Mouse (Mus musculus): ENCODE data around the gene Syt9.

The Syt9 gene

DNA sequence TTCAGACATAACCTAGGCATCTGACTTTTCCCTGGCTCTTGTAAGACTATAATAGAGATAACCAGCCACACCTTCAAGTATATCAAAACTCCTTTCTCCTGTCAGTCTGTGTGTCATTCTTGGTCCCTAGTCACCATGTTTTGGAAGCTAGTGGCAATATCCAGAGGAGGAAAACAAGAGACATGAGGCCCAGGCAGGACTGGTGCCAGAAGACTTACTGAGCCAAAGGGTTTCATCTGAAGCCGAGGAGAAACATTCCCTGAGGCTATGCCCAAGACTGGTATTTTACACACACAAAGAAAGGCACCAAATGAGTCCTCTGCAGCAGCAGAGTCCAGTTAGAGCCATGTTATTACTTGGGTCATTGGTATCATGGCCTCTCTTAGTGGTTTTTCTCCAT lies 174.5 kb downstream of the Syt9 start:
- no peak for DNase-seq (ENCODE audit: low spot score in 2 of 2)

DNA sequence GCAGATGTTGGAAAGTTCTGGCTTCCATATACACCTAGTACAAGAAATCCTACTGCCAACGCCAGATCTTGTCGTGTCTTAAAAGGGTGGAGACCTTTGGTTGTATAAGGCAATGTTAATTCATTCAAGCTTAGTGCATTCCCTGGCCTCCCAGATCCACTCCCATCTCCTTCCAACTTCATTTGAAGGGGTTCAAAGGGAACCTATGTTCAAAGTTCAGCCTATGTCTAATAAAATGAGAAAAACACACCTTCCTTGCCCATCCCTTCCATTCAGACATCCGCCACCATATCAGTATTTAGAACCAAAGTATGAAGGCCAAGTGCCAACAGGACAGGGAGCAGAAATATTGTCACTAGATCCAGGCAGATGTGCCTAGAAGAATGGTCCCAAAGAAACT lies 177.3 kb downstream of the Syt9 start:
- no peak for DNase-seq (ENCODE audit: low spot score in 2 of 2)

DNA sequence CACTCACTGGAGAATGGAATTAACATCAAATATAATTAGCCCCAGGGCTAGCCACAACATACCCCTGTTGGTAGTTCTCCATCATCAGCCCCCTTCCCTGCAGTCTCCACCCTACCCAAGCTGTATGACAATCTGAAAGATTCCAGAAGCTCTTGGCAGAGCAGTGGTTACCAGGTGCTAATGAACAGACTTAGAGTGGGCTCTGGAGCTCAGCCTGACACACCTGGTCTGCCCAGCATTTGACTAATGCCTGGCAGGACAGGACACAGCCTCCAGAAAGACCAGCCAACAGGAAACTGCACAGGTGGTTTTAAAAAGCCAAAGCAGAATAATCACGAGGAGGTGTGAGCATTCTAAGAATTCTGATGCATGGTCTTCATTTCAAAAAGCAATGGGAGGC lies 182.9 kb downstream of the Syt9 start:
- DNase-seq (ENCODE audit: low spot score in 2 of 2) = no peak

DNA sequence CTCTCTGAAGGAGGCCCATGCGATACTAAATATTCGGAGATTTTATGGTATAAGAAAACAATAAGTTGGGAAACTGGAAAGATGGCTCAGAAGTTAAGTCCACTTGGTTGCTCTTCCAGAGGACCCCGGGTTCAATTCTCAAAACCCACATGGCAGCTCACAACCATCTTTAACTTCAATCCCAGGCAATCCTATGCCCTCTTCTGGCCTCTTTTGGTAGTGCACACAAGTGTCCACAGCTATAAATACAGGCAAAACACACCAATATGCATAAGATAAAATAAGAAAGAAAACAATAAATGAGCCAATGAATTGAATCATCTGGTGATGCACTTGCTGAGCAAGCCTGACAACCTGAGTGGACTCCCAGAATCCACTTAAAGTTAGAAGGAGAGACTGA lies 185.4 kb downstream of the Syt9 start:
- DNase-seq (ENCODE audit: low spot score in 2 of 2) = peak in 1 of 2 experiments; percentile 15

DNA sequence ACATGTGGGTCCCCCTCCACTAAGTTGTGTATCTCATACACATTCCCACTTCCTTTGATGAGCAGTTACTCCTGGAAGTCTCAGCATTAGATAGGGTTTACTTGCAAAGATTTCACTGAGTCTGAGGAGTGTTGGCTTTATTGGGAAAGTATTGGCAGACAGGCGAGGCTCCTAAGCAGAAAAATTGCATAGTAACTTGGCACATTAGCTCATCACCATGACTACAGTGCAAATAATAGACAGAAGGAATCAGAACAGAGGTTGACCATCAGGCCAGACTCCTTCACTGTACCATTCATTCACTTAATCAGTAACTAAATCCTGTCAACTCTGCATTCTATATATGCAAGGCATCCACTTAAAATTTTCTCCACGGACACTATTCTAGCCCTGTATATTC lies 190.1 kb downstream of the Syt9 start:
- no peak for DNase-seq (ENCODE audit: low spot score in 2 of 2)

DNA sequence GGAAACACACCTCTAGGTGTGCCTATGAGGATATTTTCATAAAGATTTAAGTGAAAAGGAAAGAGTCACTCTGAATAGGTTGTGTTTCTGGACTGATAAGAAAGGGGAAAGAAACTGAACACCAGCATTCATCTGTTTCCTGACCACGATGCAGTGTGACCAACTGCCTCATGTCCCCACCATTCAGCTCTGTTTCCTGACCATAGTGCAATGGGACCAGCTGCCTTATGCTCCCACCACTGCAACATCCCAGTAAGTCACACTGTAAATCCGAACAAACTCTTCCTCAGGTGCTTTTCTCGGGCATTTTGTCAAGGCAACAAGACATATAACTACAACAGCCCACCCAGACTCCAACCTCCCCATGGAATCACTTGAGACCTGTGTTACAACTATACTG lies 191.1 kb downstream of the Syt9 start:
- no peak for DNase-seq (ENCODE audit: low spot score in 2 of 2)

DNA sequence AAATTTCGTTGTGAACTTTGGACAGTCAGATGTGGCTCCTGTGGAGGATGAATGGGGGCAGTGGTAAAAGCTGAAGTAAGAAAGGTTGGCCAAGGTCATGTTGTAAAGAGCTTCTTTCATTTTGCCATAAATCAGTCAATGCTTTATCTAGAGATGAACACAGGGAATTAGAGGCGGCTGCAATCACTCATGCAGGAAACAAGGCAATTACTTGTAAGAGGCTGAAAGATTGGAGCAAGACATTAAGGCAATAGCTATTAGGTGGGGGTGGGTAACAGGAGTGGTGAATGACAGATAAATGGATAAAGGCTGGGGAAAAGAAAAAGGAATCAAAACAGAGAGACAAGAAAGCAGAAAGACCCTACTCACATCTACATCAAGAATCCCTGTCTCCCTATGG lies 193.2 kb downstream of the Syt9 start:
- no peak for DNase-seq (ENCODE audit: low spot score in 2 of 2)

DNA sequence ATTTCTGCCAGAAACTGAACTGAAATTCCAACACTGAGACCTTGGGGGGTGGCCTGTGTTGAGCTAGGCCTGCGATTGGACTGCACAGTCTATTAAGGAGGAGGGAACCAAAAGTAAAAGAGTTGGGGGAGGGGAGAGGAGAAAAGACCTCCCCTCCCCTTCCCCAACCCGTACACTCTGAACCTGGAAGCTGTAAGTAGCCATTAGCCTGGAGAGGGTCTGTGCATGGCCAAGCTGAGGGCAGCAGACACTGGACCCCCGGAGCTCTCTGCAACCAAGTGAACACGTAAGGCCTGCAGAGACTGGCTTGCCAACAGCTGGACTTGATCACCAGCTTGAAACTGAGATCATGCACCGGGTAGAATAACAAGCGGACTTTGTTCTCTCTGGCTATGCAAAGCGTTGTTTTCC lies 196.7 kb downstream of the Syt9 start, which contains the start of gene Olfml1:
TSS of gene Olfml1 (plus strand) at position 186 of the 411 bp plus-strand sequence.
- no peak for DNase-seq (ENCODE audit: low spot score in 2 of 2)

DNA sequence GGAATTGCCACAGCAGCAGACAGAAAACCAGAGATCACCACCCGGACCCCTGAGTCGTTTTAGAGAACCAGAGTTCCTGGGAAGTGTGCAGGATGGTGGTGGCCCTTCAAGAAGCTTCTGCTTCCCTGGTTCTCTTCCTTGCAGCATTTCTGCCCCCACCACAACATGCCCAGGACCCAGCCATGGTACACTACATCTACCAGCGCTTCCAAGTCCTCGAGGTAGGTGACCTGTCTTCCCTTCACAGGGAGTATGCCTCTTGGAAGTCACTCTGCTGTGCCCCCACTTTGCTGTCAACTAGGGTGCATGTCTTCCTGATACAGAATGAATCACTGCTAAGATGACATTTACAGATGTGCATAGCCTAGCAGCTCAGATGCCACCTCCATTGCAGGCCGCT lies 197.1 kb downstream of the Syt9 start:
- no peak for DNase-seq (ENCODE audit: low spot score in 2 of 2)

DNA sequence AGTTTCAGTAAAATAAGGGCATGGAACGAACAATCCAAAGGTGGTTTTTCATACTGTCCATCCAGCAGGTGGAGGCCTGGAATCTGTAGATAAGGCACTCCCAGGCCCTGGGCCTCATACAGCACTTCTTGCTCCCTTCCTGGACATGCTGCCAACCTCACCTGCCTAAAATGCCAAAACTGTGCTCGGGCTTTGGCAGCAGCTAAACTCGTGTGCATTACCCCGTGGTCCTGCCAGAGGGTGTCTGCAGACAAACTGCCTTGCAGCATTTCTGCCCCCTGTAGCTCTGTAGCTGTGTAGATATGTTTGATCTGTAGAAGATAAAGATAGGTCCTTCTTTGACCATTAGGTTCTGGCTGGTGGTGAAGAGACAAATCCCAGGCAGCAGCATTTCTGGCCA lies 198.4 kb downstream of the Syt9 start:
- DNase-seq (ENCODE audit: low spot score in 2 of 2) = no peak

DNA sequence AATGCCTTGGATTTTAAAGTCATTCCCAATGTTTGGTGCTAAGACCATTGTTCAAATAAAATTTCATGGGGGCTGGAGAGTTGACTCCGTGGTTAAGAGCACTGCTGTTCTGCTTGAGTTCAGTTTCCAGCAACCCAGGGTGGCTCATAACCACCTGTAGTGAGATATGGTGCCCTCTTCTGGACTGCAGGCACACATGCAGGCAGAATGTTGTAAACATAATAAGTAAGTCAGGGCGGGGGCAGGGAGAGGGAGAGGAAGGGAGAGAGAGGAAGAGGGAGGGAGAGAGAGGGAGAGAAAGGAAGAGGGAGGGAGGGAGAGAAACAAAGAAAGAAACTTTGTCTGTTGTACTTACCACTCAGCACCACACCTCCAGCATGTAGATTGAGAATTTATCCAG lies 203.3 kb downstream of the Syt9 start:
- DNase-seq (ENCODE audit: low spot score in 2 of 2) = no peak

DNA sequence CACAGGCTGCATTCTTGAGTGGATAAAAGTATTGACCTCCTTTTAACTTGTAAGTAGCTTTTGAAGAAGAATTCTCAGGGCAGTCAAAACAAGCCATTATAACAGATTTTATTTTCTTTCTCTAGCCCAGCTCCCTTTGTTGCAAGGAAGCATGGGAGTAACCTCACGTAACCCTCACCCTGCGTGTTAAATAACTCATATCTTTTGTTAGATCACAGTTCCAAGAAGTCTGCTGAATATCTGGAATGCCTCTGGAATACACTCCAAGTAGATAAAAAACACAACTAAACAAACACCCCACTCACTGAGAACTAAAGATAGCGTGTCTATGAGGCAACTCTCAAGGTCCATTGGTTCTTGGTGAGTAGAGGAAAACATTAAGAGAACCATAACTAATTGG lies 203.7 kb downstream of the Syt9 start:
- DNase-seq (ENCODE audit: low spot score in 2 of 2) = no peak

DNA sequence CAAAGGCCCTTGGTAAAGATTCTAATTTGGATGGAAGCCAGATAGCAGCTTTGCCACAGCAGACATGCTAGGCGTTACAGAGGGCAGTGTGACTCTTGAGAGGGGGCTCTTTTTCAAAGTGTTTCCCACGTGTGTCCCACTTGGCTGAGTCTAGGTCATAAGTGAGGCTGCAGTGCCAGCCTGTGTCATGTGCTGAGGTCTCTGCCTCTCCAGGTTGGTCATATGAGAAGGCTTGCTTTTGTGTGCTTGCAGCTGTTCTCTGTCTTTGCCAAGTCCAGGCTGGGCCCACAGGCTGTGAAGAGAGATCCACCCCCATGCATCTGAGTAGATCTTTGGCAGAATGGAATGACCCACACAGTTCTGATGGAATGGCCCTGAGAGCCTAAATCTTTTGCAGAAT lies 222.1 kb downstream of the Syt9 start:
- DNase-seq (ENCODE audit: low spot score in 2 of 2) = no peak

DNA sequence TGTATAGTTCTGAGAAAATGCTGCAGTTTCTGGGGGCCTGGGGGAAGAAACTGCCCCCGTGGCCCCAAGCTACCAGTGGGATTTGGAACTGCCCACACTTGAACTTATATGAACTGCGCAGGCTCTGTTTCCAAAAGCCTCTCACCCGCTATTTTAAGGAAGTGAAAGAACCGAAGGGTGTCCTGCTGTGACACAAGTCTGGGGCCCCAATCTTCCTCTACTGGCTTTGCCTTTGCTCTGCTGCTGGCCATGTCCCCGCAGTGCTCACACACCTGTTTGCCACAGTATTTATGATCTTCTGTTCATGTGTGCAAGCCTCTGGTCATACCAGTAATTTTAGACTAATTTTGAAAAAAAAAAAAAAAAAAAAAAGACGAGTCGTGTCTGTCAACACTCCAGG lies 223.4 kb downstream of the Syt9 start:
- DNase-seq (ENCODE audit: low spot score in 2 of 2) = no peak

DNA sequence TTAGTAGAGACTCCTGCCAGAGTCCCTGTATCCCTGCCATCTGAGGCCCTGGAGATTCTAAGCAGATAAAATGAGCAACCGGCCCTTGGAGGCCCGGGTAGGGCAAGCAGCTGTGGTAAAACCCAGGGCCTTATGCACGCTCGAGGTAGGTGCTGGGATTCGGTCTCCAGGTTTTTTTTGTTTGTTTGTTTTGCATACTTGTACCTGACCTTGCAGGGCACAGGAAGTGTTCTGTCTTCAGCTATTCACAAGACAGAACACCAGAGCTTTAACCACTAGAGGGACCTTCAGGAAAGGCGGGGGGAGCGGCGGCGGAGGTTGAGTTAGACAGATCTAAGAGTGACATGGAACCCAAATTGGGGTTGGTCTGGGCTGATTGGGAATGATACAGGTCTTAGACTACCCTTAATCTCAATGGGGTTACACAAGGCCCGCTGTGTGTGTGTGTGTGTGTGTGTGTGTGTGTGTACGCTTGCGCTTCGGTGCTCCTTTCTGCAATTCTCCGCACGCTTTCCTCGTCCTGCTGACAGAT lies 223.9 kb downstream of the Syt9 start:
- DNase-seq (ENCODE audit: low spot score in 2 of 2) = peak in 1 of 2 experiments; percentile 24

DNA sequence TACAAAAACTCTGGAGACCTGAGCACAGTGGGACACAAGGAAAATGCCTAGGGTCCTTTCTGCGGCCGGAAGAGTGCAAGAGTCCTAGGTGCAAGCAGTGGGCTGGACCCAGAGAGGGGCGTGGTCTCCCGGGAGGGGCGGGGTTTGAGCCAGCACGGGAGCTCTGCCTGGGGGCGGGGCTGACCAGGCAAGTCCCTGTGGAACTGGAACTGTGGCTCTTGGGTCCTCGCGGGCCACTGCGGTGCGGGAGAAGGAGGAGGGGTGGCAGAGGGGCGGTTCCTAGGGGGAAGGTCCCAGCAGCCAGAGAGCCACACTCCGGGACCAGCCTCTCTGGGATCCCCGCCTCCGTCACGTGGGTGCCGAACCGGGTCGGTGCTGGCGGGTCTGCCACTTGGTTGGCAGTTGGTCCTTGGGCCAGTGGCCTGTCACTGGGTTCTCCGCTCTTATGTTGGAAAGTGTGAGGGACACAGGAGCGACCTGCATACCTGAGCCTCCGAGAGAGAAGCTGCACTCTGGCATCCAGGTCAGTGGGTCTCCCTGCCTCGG lies 224.4 kb downstream of the Syt9 start, which contains the start of gene Ppfibp2:
TSS of gene Ppfibp2 (plus strand) at position 351 of the 546 bp plus-strand sequence.
- peak; percentile 61 to 71 for DNase-seq (ENCODE audit: low spot score in 2 of 2)

DNA sequence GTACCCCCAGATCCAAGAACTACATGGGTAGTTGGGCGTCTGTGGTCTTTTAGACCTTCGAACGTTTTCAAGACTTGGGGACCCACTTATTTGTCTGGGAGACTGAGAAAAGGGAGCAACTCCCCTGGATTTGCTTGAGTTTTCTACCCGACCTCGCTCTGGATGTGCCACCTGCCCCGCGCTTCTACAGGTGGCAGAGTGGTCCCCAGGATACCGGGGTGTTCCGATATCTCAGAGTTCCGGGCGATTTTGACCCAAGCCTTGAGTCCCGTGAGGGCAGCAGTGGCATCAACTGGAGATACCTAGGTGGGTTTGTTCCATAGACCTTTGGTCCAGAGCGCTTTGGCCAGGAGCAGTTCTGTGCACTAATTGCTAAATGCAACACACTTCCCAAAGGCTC lies 224.9 kb downstream of the Syt9 start:
- DNase-seq (ENCODE audit: low spot score in 2 of 2) = no peak

DNA sequence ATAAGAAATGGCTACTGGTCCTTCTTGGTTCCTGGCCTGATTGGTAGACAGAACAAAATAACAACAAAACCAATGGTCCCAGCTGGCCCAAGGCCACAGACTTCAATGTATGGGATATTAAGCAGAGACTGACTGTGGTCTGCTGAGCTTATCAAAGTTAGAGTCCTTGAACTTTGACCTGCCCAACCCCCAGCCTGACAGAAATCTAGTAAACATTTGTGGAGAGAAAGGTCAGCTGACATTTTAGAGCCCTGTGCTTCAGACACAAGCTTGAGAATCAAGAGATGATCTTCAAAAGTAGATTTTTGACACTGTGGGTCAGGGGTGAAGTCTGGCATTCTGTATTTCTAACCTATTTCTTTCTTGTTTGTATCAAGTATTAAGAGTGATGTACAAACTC lies 226.2 kb downstream of the Syt9 start:
- DNase-seq (ENCODE audit: low spot score in 2 of 2) = no peak

DNA sequence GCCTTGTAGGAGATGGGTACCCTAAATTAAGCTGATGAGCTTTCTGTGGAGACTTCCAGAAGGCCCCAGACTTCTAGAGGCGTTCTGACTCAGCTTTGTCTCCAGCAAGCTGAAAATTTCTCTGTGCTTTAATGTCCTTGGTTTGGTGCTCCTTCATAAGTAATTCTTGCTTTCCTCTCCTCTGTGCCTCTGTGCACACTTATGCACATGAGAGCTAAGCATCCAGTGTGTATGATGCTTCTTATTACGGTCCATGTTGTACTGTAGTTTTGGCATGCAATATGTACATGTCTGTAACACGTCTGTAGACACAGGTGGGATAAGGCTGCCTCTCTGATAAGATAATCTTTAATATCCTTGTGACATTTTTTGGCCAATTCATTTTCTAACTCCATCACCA lies 227.4 kb downstream of the Syt9 start:
- no peak for DNase-seq (ENCODE audit: low spot score in 2 of 2)
